In the genomic region with DNA sequence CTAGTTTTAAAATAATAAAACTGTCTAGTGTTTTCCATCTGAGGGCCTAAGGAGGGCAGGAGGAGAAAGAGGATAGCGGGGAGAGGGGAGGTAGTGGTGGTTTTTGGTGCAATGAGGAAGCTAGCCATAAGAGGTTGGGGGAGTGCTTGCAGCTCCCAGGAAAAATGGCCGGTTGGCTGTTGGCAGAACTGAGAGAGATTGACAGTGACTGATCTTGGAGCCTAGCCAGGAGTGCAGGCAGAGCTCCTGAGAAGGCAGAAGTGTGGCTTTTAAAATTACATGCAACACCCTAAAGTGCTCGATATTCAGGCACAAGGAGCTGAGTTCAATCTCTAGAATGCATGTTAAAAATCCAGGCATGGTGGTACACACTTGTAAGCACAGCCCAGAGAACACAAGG, we compare ENCODE assay signal across 1 mouse cellular context.
TF ChIP-seq lines count a peak whose summit lies in the region.

No protein-coding gene starts in this region.

TF ChIP-seq in MEL, 35 proteins besides CTCF, POLR2A, EP300 and RAD21 (continued from another document):
- TF ChIP-seq UBTF (IDR thresholded peaks at IDR 0.05; ENCODE audit: borderline replicate concordance, insufficient read depth, low read depth, low read length) (no peak), KAT2A (conservative IDR thresholded peaks at IDR 0.05; ENCODE audit: low read depth, low read length) (no peak)
